Mouse (Mus musculus): ENCODE measurements around the gene Fbxo48.

Fbxo48 gene

GRCm38 (mm10) chr11:16950976-16951760 is at the start of gene Fbxo48:
Gene Fbxo48 (plus strand): TSS chr11:16951375.
- DNase-seq = peak; percentile 95

- DNase-seq = peak; percentile 13
Observed at GRCm38 (mm10) chr11:16904302-16905011, 46.7 kb upstream of the Fbxo48 start.

DNA sequence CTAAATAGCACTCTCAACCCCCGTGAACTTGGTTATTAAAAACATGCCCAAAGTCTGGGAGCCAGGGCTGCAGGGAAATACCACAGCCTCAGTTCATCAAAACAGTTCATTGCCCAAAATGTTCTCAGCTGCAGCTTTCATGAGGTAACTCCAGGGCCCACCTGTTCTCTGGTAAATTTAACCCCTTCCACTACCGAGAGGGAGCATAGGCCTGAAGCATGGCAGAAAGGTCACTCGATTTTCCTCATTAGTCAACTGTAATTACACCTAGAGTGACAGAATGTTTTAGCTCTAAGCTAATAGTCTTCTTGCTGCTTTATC is 46.2 kb upstream of the Fbxo48 start:
- DNase-seq = no peak

- DNase-seq = no peak
Observed at GRCm38 (mm10) chr11:16906530-16906929, 44.6 kb upstream of the Fbxo48 start.

- no peak for DNase-seq
Observed at GRCm38 (mm10) chr11:16907517-16908129, 43.6 kb upstream of the Fbxo48 start.

- DNase-seq = no peak
Observed at GRCm38 (mm10) chr11:16914756-16915155, 36.4 kb upstream of the Fbxo48 start.

GRCm38 (mm10) chr11:16915850-16916249 is 35.3 kb upstream of the Fbxo48 start:
- DNase-seq = no peak

- no peak for DNase-seq
Observed at GRCm38 (mm10) chr11:16917512-16917911, 33.7 kb upstream of the Fbxo48 start.

GRCm38 (mm10) chr11:16932159-16932558 is 19.0 kb upstream of the Fbxo48 start:
- no peak for DNase-seq

DNA sequence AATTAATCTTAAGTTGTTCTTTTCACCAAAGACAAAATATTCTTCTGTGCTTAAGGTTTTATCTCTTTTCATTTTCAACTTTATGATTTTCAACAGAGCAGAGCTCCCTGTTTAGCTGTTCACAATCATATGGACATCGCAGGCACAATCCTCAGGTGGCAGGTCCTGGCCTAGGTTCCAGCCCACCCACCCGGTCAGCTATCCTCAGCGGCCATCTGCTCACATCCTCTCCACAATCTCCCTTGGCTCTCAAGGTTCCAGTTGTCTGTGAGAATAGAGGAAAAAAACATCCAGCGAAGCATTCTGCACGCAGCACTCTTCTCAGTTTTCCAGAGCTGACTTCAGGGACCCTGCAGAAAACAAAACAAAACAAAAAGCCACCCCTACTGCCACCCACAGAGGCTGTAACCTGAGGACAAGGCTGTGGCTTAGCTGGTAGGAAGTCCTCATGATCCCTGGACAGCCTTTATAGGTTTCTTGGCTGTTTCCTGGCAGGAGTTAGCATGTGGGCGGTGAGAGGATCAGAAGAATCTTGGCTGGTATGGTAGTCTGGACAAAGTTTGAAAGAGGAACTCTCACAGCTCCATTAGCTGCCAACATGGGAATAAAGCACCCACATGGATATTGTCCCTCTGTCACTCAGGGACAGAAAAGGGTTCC is 15.5 kb upstream of the Fbxo48 start:
- no peak for DNase-seq

GRCm38 (mm10) chr11:16941103-16941793 is 9.9 kb upstream of the Fbxo48 start:
- no peak for DNase-seq

- DNase-seq = no peak
Observed at GRCm38 (mm10) chr11:16941973-16942452, 9.2 kb upstream of the Fbxo48 start.

- no peak for DNase-seq
Observed at GRCm38 (mm10) chr11:16943016-16943415, 8.2 kb upstream of the Fbxo48 start.

GRCm38 (mm10) chr11:16948756-16949155 is 2.4 kb upstream of the Fbxo48 start:
- DNase-seq = peak; percentile 44

GRCm38 (mm10) chr11:16950226-16950975 is 774 bp upstream of the Fbxo48 start:
- DNase-seq = no peak

DNA sequence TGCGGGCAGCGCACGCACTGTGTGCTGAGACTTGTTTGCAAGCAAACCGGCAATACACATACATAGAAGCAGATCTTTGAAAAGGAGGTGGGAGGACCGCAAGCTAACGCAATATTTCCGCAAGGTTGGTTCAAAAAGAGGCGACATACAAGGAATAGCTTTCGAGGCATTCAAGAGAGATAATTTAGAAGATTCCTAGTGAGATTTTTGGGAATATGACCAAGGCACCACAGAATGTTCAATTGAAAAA is 511 bp downstream of the Fbxo48 start:
- DNase-seq = no peak

DNA sequence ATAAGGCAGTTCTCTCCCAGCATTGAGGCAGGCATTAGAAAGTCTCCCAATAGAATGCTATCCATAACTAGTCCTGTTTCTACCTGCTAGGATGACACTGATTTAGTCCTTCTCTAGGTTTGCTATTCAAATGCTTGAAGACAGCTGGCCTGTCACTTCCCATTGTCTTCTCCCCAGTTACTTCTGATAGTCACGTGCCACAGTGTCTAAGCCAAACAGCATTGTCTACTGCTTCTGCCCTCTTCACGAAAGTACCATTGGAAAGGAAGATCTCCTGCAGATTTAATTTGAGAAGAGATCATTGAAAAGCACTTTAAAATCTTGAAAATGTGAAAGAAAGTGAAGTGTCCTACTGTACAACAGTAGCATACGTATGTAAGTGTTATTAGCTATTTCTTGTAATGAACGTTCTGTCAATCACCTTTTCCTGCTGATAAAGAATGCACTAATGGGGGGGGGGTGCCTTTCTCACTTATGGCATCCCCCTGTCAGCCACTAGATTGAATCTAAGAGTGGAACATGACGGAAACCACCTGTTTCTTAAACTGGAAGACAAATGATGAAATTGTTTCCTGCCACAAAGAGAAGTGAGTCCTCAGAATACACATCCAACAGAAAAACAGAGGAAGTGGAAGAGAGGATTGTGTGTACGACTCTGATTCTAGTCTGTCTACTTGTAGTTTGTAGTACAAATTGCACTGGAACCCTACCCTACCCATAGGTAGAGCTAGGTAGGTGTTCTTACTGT is 5.1 kb downstream of the Fbxo48 start:
- no peak for DNase-seq

GRCm38 (mm10) chr11:16957030-16957429 is 5.9 kb downstream of the Fbxo48 start:
- no peak for DNase-seq

GRCm38 (mm10) chr11:16958520-16958919 is 7.3 kb downstream of the Fbxo48 start:
- DNase-seq = no peak

- peak; percentile 21 for DNase-seq
Observed at GRCm38 (mm10) chr11:16967806-16968205, 16.6 kb downstream of the Fbxo48 start.

- DNase-seq = no peak
Observed at GRCm38 (mm10) chr11:16969650-16970049, 18.5 kb downstream of the Fbxo48 start.

DNA sequence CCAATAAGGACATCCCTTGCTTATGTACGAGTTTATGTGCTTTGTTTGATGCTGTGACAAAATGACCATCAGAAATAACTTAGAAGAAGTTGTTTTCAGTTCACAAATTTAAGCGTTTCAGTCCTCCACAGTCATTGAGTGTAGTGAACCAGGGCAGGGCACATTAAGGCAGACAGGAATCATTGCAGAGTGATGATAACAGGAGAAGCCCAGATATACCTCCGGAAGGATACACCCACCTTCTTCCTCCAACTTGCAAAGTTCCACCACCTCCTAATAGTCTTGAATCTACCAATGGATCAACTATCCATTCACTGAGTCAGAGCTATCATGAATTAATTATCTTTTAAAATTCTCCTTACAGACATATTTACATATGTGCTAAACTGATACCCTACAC is 20.9 kb downstream of the Fbxo48 start:
- DNase-seq = no peak

All from lung, postnatal 14 days (tissue).